Mouse (Mus musculus) urinary bladder, postnatal 36 days (tissue): ENCODE measurements around the gene Mtf1.

ENCODE experiments used
- DNase-seq, 2 experiments: peaks; one replicate each; pipeline ENCODE4 v3.0.0; 2022; ENCODE audit warnings: low spot score in 2 of 2, mixed read lengths in 1 of 2

Gene Mtf1

DNA sequence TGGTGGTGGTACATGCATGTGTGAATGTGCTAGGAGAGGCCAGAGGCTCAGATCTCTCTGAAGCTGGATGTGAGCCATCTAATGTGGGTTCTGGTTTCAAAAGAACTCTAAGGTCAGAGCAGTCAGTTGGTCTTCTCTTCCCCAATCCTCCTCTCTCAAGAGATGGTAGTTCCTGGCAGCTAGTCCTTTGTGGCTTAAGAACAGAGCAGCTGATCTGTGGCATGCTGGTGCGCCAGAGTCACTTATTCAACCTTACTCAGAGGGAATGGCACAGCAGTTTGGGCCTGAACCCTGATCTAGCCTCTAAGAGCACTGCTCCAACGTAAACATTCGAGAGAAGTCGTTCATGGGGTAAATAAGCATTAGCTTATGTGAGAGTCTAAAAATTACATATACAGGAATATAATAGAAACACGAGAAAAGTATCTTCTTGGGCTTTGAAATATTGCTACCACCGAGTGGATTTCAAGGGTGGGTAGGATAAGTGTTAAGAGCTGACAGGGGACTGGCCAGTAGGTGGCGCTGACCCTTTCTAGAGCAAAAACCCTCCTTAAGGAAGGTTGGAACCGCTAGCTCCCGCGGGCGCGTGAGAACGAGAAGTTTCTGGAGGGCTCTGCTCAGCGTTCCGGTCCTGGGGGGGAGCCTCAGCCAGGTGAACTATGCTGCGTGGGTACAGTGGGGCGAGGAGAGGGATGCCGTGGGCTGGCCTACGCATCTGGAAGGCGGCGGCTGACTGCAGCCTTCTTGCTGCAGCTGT is at the start of gene Mtf1:
TSS of gene Mtf1 (plus strand) at position 553 of the 757 bp plus-strand sequence.
- DNase-seq = peak; percentile 70 to 80

DNA sequence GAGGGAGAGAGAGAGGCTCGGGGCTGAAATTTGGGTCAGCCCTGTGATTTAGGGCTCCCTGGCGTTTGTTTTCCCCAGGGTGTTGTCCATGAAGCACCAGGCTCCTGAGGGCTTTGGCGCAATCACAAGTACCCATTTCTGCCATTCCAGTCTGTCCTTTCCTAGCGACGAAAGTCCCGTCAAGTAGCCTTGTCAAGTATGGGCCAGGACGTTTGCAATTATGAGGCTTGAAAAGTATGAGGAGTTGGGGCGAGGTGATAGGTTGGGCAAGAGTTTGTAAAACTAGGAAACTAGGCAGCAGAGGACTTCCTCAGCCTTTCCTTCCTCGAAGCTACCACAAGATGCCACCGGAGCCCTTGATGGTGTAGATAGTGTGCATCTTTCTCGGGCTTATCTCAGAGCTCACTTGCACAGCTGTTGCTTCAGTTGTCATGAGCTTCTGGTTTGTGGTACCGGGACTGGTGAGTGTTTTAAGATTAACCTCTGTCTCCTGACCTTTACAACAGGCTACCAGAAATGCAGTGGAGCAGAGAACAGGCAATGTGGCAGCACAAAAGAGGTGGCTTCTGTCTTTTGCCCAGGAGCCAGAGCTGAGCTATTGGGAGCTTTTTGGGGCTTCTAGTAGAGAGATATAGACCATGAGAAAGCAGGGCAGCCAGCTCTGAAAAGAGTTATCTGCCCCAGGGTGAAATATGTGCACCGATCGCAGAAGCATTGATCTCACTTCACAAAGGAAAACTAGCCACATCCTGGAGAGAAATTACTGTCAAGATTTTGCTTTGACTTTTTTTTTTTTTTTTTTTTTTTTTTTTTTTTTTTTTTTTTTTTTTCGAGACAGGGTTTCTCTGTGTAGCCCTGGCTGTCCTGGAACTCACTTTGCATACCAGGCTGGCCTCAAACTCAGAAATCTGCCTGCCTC is 49.4 kb upstream of the Mtf1 start:
- no peak for DNase-seq

DNA sequence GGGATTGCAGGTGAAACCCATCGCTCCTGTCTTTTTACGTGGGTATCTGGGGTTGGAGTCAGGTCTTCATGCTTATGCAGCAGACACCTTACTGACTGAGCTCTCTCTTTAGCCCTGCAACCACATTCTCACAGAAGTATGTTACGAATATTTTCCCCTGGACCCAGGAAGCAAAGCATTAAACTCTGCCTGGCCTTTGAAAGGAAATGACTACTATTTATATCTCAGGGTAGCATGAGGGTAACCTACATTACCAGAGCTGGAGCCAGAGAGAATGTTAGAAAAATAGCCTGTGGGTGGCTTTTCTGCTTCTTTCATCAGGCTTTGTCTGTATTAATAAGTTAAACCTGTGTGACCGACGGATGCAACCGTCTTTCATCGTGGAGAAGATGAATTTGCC is 46.4 kb upstream of the Mtf1 start:
- DNase-seq = no peak

- DNase-seq = no peak
Measured at GRCm38 (mm10) chr4:124759305-124759811, 42.5 kb upstream of the Mtf1 start.

DNA sequence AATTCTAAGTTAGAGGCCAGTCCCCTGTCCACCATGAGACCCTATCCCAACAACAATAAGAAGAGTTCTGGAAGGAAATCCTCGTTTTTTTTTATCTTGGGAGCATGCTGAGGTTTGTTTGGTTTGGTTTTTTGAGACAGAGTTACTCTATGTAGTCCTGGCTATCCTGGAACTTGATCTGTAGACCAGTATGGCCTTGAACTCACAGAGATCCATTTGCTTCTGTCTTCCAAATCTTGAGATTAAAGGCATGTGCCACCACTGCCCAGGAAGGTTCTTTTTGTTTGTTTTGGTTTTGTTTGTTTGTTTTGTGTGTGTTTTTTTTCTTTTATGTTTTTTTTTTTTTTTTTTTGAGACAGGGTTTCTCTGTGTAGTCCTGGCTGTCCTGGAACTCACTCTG is 40.7 kb upstream of the Mtf1 start:
- DNase-seq = no peak

GRCm38 (mm10) chr4:124762858-124763452 is 38.9 kb upstream of the Mtf1 start:
- DNase-seq = no peak

GRCm38 (mm10) chr4:124765802-124766565 is 35.9 kb upstream of the Mtf1 start:
- DNase-seq = no peak

DNA sequence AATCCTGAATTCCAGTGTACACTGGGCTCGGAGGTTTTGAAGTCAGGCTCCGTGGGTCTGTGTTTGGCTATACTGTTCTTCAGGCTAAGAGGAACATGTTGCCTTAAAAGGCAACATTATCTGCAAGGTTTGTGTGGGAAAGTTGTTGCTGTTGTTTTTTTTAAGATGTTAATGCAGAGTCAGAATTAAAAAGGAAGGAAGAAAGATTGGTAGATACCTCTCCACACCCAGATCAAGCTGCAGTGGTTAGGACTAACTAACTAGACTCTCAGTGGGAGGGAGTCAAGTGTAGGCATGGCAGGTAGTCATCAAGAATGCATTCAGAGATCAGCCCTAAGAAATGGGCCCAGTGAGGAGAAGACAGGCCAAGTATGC is 35.4 kb upstream of the Mtf1 start:
- no peak for DNase-seq

- DNase-seq = no peak
Measured at GRCm38 (mm10) chr4:124768963-124769591, 32.8 kb upstream of the Mtf1 start.

- DNase-seq = peak; percentile 18 to 33
Measured at GRCm38 (mm10) chr4:124770624-124771023, 31.3 kb upstream of the Mtf1 start.

DNA sequence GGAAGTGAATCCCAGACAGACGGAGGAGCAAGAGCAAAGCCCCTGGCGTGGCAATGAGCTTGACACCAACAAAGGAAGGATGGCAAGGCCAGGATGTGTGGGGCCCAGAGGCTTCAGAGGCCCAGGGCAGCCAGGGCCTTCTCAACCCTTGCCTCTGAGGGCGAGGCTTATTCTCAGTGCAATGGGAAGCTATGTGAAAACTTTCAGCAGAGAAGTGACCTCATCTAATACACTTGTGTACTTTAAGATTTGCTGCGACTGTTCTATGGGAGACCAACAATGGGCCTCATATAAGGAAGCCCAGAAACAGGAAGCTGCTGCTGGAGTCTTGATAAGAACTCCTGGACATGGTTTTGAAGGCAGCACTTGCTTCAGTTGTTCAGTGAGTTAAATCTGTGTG is 29.8 kb upstream of the Mtf1 start:
- no peak for DNase-seq

- no peak for DNase-seq
Measured at GRCm38 (mm10) chr4:124773449-124773848, 28.5 kb upstream of the Mtf1 start.

GRCm38 (mm10) chr4:124773995-124774394 is 27.9 kb upstream of the Mtf1 start:
- no peak for DNase-seq

DNA sequence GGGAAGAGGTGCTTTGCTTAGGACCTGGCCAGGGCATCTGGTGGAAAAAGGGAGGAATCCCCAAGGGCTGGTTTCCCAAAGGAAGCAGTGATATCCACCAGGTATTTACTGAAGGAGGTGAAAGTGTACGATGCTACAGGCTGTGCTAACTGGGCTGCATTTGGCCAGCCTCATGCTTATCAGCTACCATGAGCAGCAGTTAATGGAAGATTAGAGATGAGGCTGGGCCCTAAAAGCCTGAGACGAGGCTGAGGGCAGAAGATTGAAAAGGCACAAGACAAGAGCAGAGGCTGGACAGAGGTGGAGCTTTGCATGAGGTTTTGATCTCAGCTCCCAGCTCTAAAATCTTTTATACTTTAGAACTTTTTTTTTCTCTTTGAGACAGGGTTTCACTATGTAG is 27.5 kb upstream of the Mtf1 start:
- DNase-seq = no peak

DNA sequence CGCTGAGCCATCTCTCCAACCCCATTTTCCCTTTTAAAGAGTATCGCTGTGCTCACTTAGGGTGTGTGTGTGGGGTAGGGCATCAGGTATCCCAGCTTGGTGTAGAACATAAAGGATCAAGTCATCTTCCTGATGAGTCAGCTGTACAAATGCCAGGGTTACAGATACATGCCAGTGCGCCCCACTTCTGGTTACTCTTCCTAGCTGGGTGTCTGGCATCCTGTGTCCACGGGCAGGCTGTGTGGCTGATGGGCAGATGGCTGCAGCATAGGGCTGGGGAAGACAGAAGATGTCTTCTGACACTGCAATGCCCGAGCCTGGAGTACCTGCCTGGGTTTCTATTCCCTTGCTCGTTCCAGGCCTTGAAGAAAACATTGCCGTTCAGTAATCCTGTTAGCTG is 20.5 kb upstream of the Mtf1 start:
- DNase-seq = no peak

DNA sequence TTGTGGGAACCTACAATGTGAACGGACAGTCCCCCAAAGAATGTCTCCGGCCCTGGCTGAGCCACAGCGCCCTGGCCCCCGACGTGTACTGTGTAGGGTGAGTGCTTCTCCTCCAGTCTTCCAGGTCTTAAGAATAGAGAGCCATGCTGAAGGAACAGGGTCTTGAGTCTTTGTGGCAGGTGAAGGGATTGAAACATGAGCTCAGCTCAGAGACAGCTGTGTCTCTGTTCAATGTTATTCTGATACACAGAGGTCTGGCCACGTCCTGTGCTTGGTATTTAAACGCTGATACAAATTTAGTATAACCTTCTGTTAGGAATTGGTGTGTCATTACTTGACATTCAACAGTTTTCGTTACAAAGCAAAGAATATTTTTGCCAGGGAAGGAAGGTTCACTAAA is 19.5 kb upstream of the Mtf1 start:
- DNase-seq = no peak

DNA sequence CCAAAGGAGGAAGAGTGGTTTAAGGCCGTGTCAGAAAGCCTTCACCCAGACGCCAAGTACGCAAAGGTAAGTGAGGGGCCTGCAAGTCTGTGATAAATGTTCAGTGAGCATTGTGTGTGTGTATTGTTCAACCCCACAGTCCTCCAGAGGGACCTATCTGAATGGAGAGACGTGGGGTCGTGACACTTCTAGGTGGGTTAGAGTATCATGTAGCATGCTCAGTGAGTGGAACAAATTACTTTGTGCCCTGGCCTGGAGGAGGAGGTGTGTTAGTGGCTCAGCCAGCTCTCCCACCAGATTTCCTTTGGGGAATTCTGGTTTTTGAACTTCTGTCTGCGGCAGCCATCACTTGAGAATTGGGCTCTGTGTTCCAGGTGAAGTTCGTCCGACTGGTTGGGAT is 18.0 kb upstream of the Mtf1 start:
- no peak for DNase-seq

GRCm38 (mm10) chr4:124790013-124790412 is 11.9 kb upstream of the Mtf1 start:
- no peak for DNase-seq

DNA sequence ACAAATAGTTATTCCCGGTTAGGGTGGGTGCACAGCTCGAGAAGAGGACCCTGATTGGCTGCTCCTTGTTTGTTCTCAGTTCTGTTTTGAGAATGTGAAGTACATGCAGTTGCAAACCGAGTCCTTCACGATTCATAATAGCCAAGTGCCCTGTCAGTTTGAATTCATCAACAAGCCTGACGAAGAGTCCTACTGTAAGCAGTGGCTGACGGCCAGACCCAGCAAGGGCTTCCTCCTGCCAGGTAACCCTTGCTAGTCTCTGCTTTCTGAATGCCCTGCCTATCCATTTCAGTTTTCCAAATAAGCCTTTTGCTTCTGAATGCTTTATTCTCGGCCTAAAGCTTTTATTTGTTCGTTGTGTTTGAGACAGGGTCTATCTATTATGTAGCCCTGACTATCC is 9.8 kb upstream of the Mtf1 start:
- DNase-seq = no peak

- DNase-seq = no peak
Measured at GRCm38 (mm10) chr4:124796141-124796540, 5.8 kb upstream of the Mtf1 start.

- no peak for DNase-seq
Measured at GRCm38 (mm10) chr4:124796913-124797312, 5.0 kb upstream of the Mtf1 start.
